Mouse (Mus musculus) G1E (cell line): ENCODE results near the gene Dcun1d4.

ENCODE experiments used
- CTCF ChIP-seq: IDR thresholded peaks from 2 replicates; pipeline ENCODE4 v1.5.1; 2012; ENCODE audit warnings: low read depth, low read length, inconsistent platforms, mixed read lengths
- GATA2 ChIP-seq: IDR thresholded peaks from 2 replicates; pipeline ENCODE4 v1.6.1; 2012; ENCODE audit warnings: low read depth, low read length, inconsistent platforms, borderline replicate concordance
- TAL1 ChIP-seq: conservative IDR thresholded peaks from 2 replicates; pipeline ENCODE4 v1.6.1; 2012; ENCODE audit warnings: low read depth, low read length, inconsistent platforms, mixed read lengths

DNA sequence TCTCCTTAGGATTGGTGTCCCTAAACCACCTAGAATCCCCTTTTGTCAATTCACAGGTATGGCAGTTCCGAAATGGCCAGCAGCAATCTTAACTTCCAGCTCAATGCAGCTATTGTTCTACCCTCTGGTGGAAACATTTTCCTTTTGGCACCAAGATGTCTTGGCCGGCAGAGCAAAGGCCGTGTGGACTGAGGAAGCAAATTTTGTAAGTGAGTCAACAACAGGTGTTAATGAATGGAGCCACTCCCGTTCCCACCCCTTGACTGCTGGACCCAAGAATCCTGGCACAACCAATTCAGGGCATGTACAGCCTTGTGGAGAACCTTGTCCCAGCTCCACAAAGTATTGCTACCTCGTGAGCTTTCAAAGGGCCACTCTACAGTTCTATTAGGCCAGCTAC is 85.3 kb downstream of the Dcun1d4 start:
- no peak for TF ChIP-seq CTCF
- no peak for TF ChIP-seq TAL1
- TF ChIP-seq GATA2, result no peak
